Mouse (Mus musculus) MEL (cell line): ENCODE measurements around the gene Napa. TPM values are rescaled to one million over a fixed set of nuclear protein-coding genes. Genes with fewer than 3 reads are reported as not detected.
A peak's percentile ranks its signal among the peaks of the same experiment; 100 is the strongest.

Experiments
- DNase-seq: peaks from one replicate; pipeline ENCODE4 v3.0.0; 2011; ENCODE audit warnings: low read depth, low spot score
- H3K27ac ChIP-seq: 2 replicates; pipeline ENCODE4 v1.5.1; 2012; ENCODE audit warnings: low read depth, mild to moderate bottlenecking, control low read depth, low read length, moderate library complexity; ENCODE audit not compliant: control insufficient read depth
- H3K27me3 ChIP-seq, 2 experiments: fragments of 150-350 bp in 1 of 2; sonication (generic) in 1 of 2; 2 replicates each; pipeline ENCODE4 v1.6.1; 2012; ENCODE audit warnings: low read length in 2 of 2, mild to moderate bottlenecking in 2 of 2, improper control_type of control experiment in 1 of 2, moderate library complexity in 1 of 2; ENCODE audit not compliant: insufficient read depth in 2 of 2, control insufficient read depth in 1 of 2
- H3K36me3 ChIP-seq, 2 experiments: 2 replicates each; pipeline ENCODE4 v1.6.1; 2012 to 2014; ENCODE audit warnings: low read length in 2 of 2, improper control_type of control experiment in 1 of 2, inconsistent platforms in 1 of 2, mild to moderate bottlenecking in 1 of 2; ENCODE audit not compliant: insufficient read depth in 2 of 2, control insufficient read depth in 1 of 2
- H3K4me1 ChIP-seq, 2 experiments: fragments of 150-350 bp in 1 of 2; sonication (generic) in 1 of 2; 2 replicates each; pipeline ENCODE4 v1.6.1; 2012; ENCODE audit warnings: low read length in 2 of 2, improper control_type of control experiment in 1 of 2, mild to moderate bottlenecking in 1 of 2; ENCODE audit not compliant: insufficient read depth in 2 of 2, control insufficient read depth in 1 of 2
- H3K4me3 ChIP-seq, 2 experiments: fragments of 150-350 bp in 1 of 2; sonication (generic) in 1 of 2; 2 replicates each; pipeline ENCODE4 v1.5.1; 2012; ENCODE audit warnings: low read depth in 2 of 2, low read length in 2 of 2, mild to moderate bottlenecking in 2 of 2, moderate library complexity in 2 of 2, control low read depth in 1 of 2, improper control_type of control experiment in 1 of 2; ENCODE audit not compliant: control insufficient read depth in 1 of 2, insufficient read depth in 1 of 2
- H3K79me2 ChIP-seq: 2 replicates; pipeline ENCODE4 v1.6.1; 2012; ENCODE audit warnings: mild to moderate bottlenecking, low read length, moderate library complexity; ENCODE audit not compliant: control insufficient read depth, poor library complexity, insufficient read depth
- H3K9ac ChIP-seq: 2 replicates; pipeline ENCODE4 v1.6.1; 2012; ENCODE audit warnings: low read depth, mild to moderate bottlenecking, control low read depth, low read length, moderate library complexity; ENCODE audit not compliant: control insufficient read depth, poor library complexity, severe bottlenecking
- H3K9me3 ChIP-seq: fragments of 150-350 bp; sonication (generic); replicated peaks from 2 replicates; pipeline ENCODE4 v1.6.1; 2012; ENCODE audit warnings: mild to moderate bottlenecking, low read length, improper control_type of control experiment, moderate library complexity; ENCODE audit not compliant: insufficient read depth
- CHD1 ChIP-seq: IDR thresholded peaks from 2 replicates; pipeline ENCODE4 v1.6.1; 2012; ENCODE audit warnings: low read depth, mild to moderate bottlenecking, inconsistent platforms, low read length, improper control_type of control experiment
- CTCF ChIP-seq, 3 experiments: IDR thresholded peaks in 2 of 3; conservative IDR thresholded peaks in 1 of 3; 2 replicates each; pipeline ENCODE4 v1.5.1; 2011 to 2012; ENCODE audit warnings: low read length in 3 of 3, low read depth in 2 of 3, mild to moderate bottlenecking in 2 of 3, improper control_type of control experiment in 1 of 3, inconsistent platforms in 1 of 3, mixed read lengths in 1 of 3, moderate library complexity in 1 of 3; ENCODE audit not compliant: control insufficient read depth in 1 of 3, insufficient read depth in 1 of 3, poor library complexity in 1 of 3, severe bottlenecking in 1 of 3
- EP300 ChIP-seq, 2 experiments: IDR thresholded peaks; 2 replicates each; pipeline ENCODE4 v1.6.1; 2011; ENCODE audit warnings: improper control_type of control experiment in 2 of 2, low read length in 2 of 2, low read depth in 1 of 2, mild to moderate bottlenecking in 1 of 2
- GATA1 ChIP-seq: IDR thresholded peaks from 2 replicates; pipeline ENCODE4 v1.6.1; 2011; ENCODE audit warnings: low read depth, low read length, improper control_type of control experiment
- HCFC1 ChIP-seq: IDR thresholded peaks from 2 replicates; pipeline ENCODE4 v1.6.1; 2012; ENCODE audit warnings: low read depth, mild to moderate bottlenecking, inconsistent platforms, low read length, improper control_type of control experiment, moderate library complexity
- JUND ChIP-seq: IDR thresholded peaks from 2 replicates; pipeline ENCODE4 v1.6.1; 2011; ENCODE audit warnings: low read depth, mild to moderate bottlenecking, improper control_type of control experiment, low read length
- MAFK ChIP-seq: IDR thresholded peaks from 2 replicates; pipeline ENCODE4 v1.6.1; 2011; ENCODE audit warnings: low read depth, mild to moderate bottlenecking, low read length, improper control_type of control experiment, borderline replicate concordance
- MAZ ChIP-seq: IDR thresholded peaks from 2 replicates; pipeline ENCODE4 v1.6.1; 2012; ENCODE audit warnings: low read depth, mild to moderate bottlenecking, inconsistent platforms, low read length, improper control_type of control experiment
- MXI1 ChIP-seq: IDR thresholded peaks from 2 replicates; pipeline ENCODE4 v1.6.1; 2011; ENCODE audit warnings: mild to moderate bottlenecking, low read depth, low read length, improper control_type of control experiment
- MYB ChIP-seq: IDR thresholded peaks from 2 replicates; pipeline ENCODE4 v1.6.1; 2011; ENCODE audit warnings: mild to moderate bottlenecking, low read depth, low read length, improper control_type of control experiment
- MYC ChIP-seq: IDR thresholded peaks from 2 replicates; pipeline ENCODE4 v1.6.1; 2011; ENCODE audit warnings: low read depth, mild to moderate bottlenecking, low read length, improper control_type of control experiment, moderate library complexity
- RAD21 ChIP-seq: IDR thresholded peaks from 2 replicates; pipeline ENCODE4 v1.6.1; 2011; ENCODE audit warnings: mild to moderate bottlenecking, low read depth, low read length, improper control_type of control experiment
- RCOR1 ChIP-seq: IDR thresholded peaks from 2 replicates; pipeline ENCODE4 v1.6.1; 2012; ENCODE audit warnings: low read depth, mild to moderate bottlenecking, inconsistent platforms, low read length, improper control_type of control experiment
- SMC3 ChIP-seq: IDR thresholded peaks from 2 replicates; pipeline ENCODE4 v1.6.1; 2011; ENCODE audit warnings: low read depth, low read length, improper control_type of control experiment
- UBTF ChIP-seq: IDR thresholded peaks from 2 replicates; pipeline ENCODE4 v1.6.1; 2012; ENCODE audit warnings: low read depth, mild to moderate bottlenecking, inconsistent platforms, low read length, improper control_type of control experiment, moderate library complexity, borderline replicate concordance; ENCODE audit not compliant: insufficient read depth
- USF1 ChIP-seq: IDR thresholded peaks from 2 replicates; pipeline ENCODE4 v1.6.1; 2014; ENCODE audit warnings: low read depth, mild to moderate bottlenecking, inconsistent platforms, low read length, improper control_type of control experiment, moderate library complexity
- ZNF384 ChIP-seq: IDR thresholded peaks from 2 replicates; pipeline ENCODE4 v1.6.1; 2012; ENCODE audit warnings: low read depth, mild to moderate bottlenecking, inconsistent platforms, low read length, improper control_type of control experiment
- polyA plus RNA-seq, 2 experiments: library from polyadenylated mRNA; stranded (reverse) in 1 of 2; unstranded in 1 of 2; fragments of >175 nt in 1 of 2; fragments of >200 nt in 1 of 2; gene quantifications; 2 replicates each; pipeline versions ENCODE4 v1.2.1 to v1.2.4; 2012; ENCODE audit warnings: low replicate concordance in 2 of 2, low read depth in 1 of 2; ENCODE audit not compliant: insufficient read length in 2 of 2, insufficient read depth in 1 of 2, missing spikeins in 1 of 2
- total RNA-seq: library from RNA; depleted of rRNA; stranded (reverse); fragments of 300-350 nt; gene quantifications from 2 replicates; pipeline ENCODE4 v1.2.3, GENCODE M21; 2012

Napa gene
- total and polyA plus RNA-seq, 3 experiments, result 56.1 to 132 TPM; not detected in 1

GRCm38 (mm10) chr7:16158735-16159134 lies 60.5 kb downstream of the Napa start (continued):
- no peak for TF ChIP-seq MYB

GRCm38 (mm10) chr7:16160702-16161101 lies 62.4 kb downstream of the Napa start:
- Histone ChIP-seq H3K36me3 (no peaks in the 10 kb centered on the region), H3K79me2 (no peaks in the 10 kb centered on the region), H3K27me3 (peaks cover 4% of the 10 kb centered on the region in 2 experiments), H3K4me1 (0 out of 4 replicates have a peak, but pooled peaks cover 0 to 4% of the 10 kb centered on the region in 2 experiments), H3K9me3 (no peaks in the 10 kb centered on the region), H3K9ac (no peak overlapping the region), H3K4me3 (no peak overlapping the region), H3K27ac (no peak overlapping the region)
- peak; percentile 75 for DNase-seq
- no peak for TF ChIP-seq EP300 (IDR thresholded peaks at IDR 0.05; ENCODE audit: low read depth in 1 of 2, low read length in 2 of 2)

GRCm38 (mm10) chr7:16161302-16161701 lies 63.0 kb downstream of the Napa start:
- Histone ChIP-seq H3K79me2 (no peaks in the 10 kb centered on the region), H3K36me3 (no peaks in the 10 kb centered on the region), H3K9me3 (no peaks in the 10 kb centered on the region), H3K4me1 (0 out of 4 replicates have a peak, but pooled peaks cover 0 to 1% of the 10 kb centered on the region in 2 experiments), H3K27ac (no peak overlapping the region), H3K4me3 (no peak overlapping the region), H3K9ac (no peak overlapping the region), H3K27me3 (peaks cover 4% of the 10 kb centered on the region in 2 experiments)
- no peak for TF ChIP-seq UBTF
- no peak for TF ChIP-seq MAZ
- no peak for TF ChIP-seq GATA1
- TF ChIP-seq ZNF384, result no peak
- no peak for TF ChIP-seq MAFK
- TF ChIP-seq RAD21, result no peak
- no peak for TF ChIP-seq CHD1
- TF ChIP-seq HCFC1, result no peak
- no peak for DNase-seq

- H3K4me3 ChIP-seq, result no peak overlapping the region
- no peaks in the 10 kb centered on the region for H3K79me2 ChIP-seq
- H3K9me3 ChIP-seq, result no peaks in the 10 kb centered on the region
- no peak overlapping the region for H3K27ac ChIP-seq
- H3K36me3 ChIP-seq, result no peaks in the 10 kb centered on the region
- no peak for DNase-seq
- H3K9ac ChIP-seq, result no peak overlapping the region
- peaks cover 4% of the 10 kb centered on the region in 2 experiments for H3K27me3 ChIP-seq
- TF ChIP-seq USF1 (no peak), UBTF (no peak), SMC3 (no peak), RAD21 (no peak), RCOR1 (no peak), MYC (no peak), CTCF (IDR thresholded peaks at IDR 0.05 in 2 of 3, conservative IDR thresholded peaks at IDR 0.05 in 1 of 3; ENCODE audit: control insufficient read depth in 1 of 3, insufficient read depth in 1 of 3, low read depth in 2 of 3, low read length in 3 of 3, poor library complexity in 1 of 3, severe bottlenecking in 1 of 3) (no peak), MXI1 (no peak), JUND (no peak)
- H3K4me1 ChIP-seq, result no peaks in the 10 kb centered on the region
These were observed 63.8 kb downstream of the Napa start for GRCm38 (mm10) chr7:16162036-16162435.
